Mouse (Mus musculus) kidney, postnatal 0 days (tissue): ENCODE data around the gene Olfm1. TPM values are rescaled to one million over a fixed set of nuclear protein-coding genes. Genes with fewer than 3 reads are reported as not detected.

Experiments
- ATAC-seq: fragments of 200-750 bp; cut with Nextera tagmentation; replicated peaks from 2 replicates; pipeline ENCODE4 v1.8.0; 2017; ENCODE audit warnings: low read depth, moderate number of reproducible peaks, moderate TSS enrichment, moderate library complexity; ENCODE audit not compliant: low FRiP score
- DNase-seq: peaks from one replicate; pipeline ENCODE4 v3.0.0-alpha.2; 2016; ENCODE audit warnings: low spot score
- H3K27ac ChIP-seq: fragments of 300-500 bp; sonication (generic); 2 replicates; pipeline ENCODE4 v1.5.1; 2014; ENCODE audit warnings: mild to moderate bottlenecking
- H3K27me3 ChIP-seq: fragments of 300-500 bp; sonication (generic); 2 replicates; pipeline ENCODE4 v1.6.1; 2014; ENCODE audit warnings: low read length, mixed read lengths; ENCODE audit not compliant: insufficient read depth
- H3K36me3 ChIP-seq: fragments of 300-500 bp; sonication (generic); 2 replicates; pipeline ENCODE4 v1.6.1; 2014; ENCODE audit warnings: low read length, mixed read lengths; ENCODE audit not compliant: insufficient read depth
- H3K4me1 ChIP-seq: fragments of 300-500 bp; sonication (generic); replicated peaks from 2 replicates; pipeline ENCODE4 v1.6.1; 2014; ENCODE audit warnings: antibody characterized with exemption, low read length, mixed read lengths; ENCODE audit not compliant: insufficient read depth
- H3K4me2 ChIP-seq: fragments of 300-500 bp; sonication (generic); 2 replicates; pipeline ENCODE4 v1.6.1; 2014; ENCODE audit warnings: mild to moderate bottlenecking, low read length, moderate library complexity, mixed read lengths
- H3K4me3 ChIP-seq: fragments of 300-500 bp; sonication (generic); replicated peaks from 2 replicates; pipeline ENCODE4 v1.5.1; 2014; ENCODE audit warnings: low read depth, low read length
- H3K9ac ChIP-seq: fragments of 300-500 bp; sonication (generic); 2 replicates; pipeline ENCODE4 v1.6.1; 2014; ENCODE audit warnings: low read depth, low read length
- H3K9me3 ChIP-seq: fragments of 300-500 bp; sonication (generic); replicated peaks from 2 replicates; pipeline ENCODE4 v1.6.1; 2016; ENCODE audit warnings: low read length, inconsistent platforms, mixed read lengths
- CTCF ChIP-seq: IDR thresholded peaks from 2 replicates; pipeline ENCODE4 v1.5.1; 2016; ENCODE audit warnings: antibody characterized with exemption, low read depth, mild to moderate bottlenecking, moderate library complexity
- WGBS: fragments of 180-500 bp; shearing (Covaris S2); extraction: QIAGEN DNeasy Blood & Tissue Kit; methylation state at CpG from one replicate; pipeline ENCODE4 v1.1.7; 2014; 5-methylcytosine and 5-hydroxymethylcytosine counted together
- polyA plus RNA-seq: library from polyadenylated mRNA; unstranded; fragments of >200 nt; fragmentation: Nextera tagmentation; extraction: Ambion mirVana; gene quantifications from 2 replicates; pipeline ENCODE4 v1.2.1, GENCODE M21; 2015

The Olfm1 gene
- polyA plus RNA-seq, 1 experiment from 2014 or later, result 13.8 TPM

- DNase-seq, result no peak
- no peak for TF ChIP-seq CTCF
- Histone ChIP-seq H3K27me3 (no peaks in the 10 kb centered on the region), H3K4me3 (no peak overlapping the region), H3K4me2 (no peak overlapping the region), H3K9ac (no peak overlapping the region), H3K27ac (no peak overlapping the region), H3K9me3 (no peaks in the 10 kb centered on the region), H3K36me3 (no peaks in the 10 kb centered on the region), H3K4me1 (no peaks in the 10 kb centered on the region)
- ATAC-seq, result no peak
- 48% methylated on average over 11 of the region's 11 CpGs for WGBS
Observed at GRCm38 (mm10) chr2:28149688-28150087, 43.1 kb upstream of the Olfm1 start.

GRCm38 (mm10) chr2:28160568-28160967, 32.2 kb upstream of the Olfm1 start:
- ATAC-seq, result no peak
- no peak overlapping the region for H3K4me3 ChIP-seq
- no peak for DNase-seq
- 72% methylated on average over 7 of the region's 7 CpGs for WGBS
- no peaks in the 10 kb centered on the region for H3K36me3 ChIP-seq
- no peaks in the 10 kb centered on the region for H3K27me3 ChIP-seq
- no peak overlapping the region for H3K27ac ChIP-seq
- H3K9me3 ChIP-seq, result no peaks in the 10 kb centered on the region
- no peak overlapping the region for H3K4me2 ChIP-seq
- no peak overlapping the region for H3K9ac ChIP-seq
- TF ChIP-seq CTCF, result no peak
- H3K4me1 ChIP-seq, result no peaks in the 10 kb centered on the region

- H3K9ac ChIP-seq, result no peak overlapping the region
- no peak for DNase-seq
- WGBS, result 60% methylated on average over 8 of the region's 8 CpGs
- no peak for ATAC-seq
- H3K36me3 ChIP-seq, result no peaks in the 10 kb centered on the region
- TF ChIP-seq CTCF, result no peak
- no peak overlapping the region for H3K4me3 ChIP-seq
- no peaks in the 10 kb centered on the region for H3K9me3 ChIP-seq
- no peaks in the 10 kb centered on the region for H3K4me1 ChIP-seq
- no peaks in the 10 kb centered on the region for H3K27me3 ChIP-seq
- no peak overlapping the region for H3K4me2 ChIP-seq
- no peak overlapping the region for H3K27ac ChIP-seq
Observed at GRCm38 (mm10) chr2:28165570-28165969, 27.2 kb upstream of the Olfm1 start.

GRCm38 (mm10) chr2:28169336-28169735, 23.5 kb upstream of the Olfm1 start:
- Histone ChIP-seq H3K27me3 (no peaks in the 10 kb centered on the region), H3K9ac (no peak overlapping the region), H3K36me3 (no peaks in the 10 kb centered on the region), H3K4me1 (no peaks in the 10 kb centered on the region), H3K4me3 (no peak overlapping the region), H3K27ac (no peak overlapping the region), H3K4me2 (no peak overlapping the region), H3K9me3 (no peaks in the 10 kb centered on the region)
- 75% methylated on average over 12 of the region's 12 CpGs for WGBS
- DNase-seq (no peak), ATAC-seq (no peak)
- no peak for TF ChIP-seq CTCF

- Histone ChIP-seq H3K9me3 (no peaks in the 10 kb centered on the region), H3K9ac (no peak overlapping the region), H3K4me2 (no peak overlapping the region), H3K36me3 (no peaks in the 10 kb centered on the region), H3K27ac (no peak overlapping the region), H3K4me3 (no peak overlapping the region), H3K4me1 (no peaks in the 10 kb centered on the region), H3K27me3 (no peaks in the 10 kb centered on the region)
- ATAC-seq (no peak), DNase-seq (no peak)
- WGBS, result 77% methylated on average over 6 of the region's 6 CpGs
- no peak for TF ChIP-seq CTCF
Observed at GRCm38 (mm10) chr2:28171962-28172361, 20.8 kb upstream of the Olfm1 start.

GRCm38 (mm10) chr2:28173225-28174141, 19.3 kb upstream of the Olfm1 start:
- WGBS, result 60% methylated on average over 11 of the region's 11 CpGs
- H3K9ac ChIP-seq, result no peak overlapping the region
- no peaks in the 10 kb centered on the region for H3K27me3 ChIP-seq
- H3K36me3 ChIP-seq, result no peaks in the 10 kb centered on the region
- H3K9me3 ChIP-seq, result no peaks in the 10 kb centered on the region
- DNase-seq, result no peak
- no peaks in the 10 kb centered on the region for H3K4me1 ChIP-seq
- ATAC-seq, result no peak
- H3K4me2 ChIP-seq, result no peak overlapping the region
- H3K4me3 ChIP-seq, result no peak overlapping the region
- no peak overlapping the region for H3K27ac ChIP-seq
- no peak for TF ChIP-seq CTCF
